Mouse (Mus musculus) megakaryocyte, embryonic 14.5 days (primary cell): ENCODE measurements around the gene Vwa7. TPM values are rescaled to one million over a fixed set of nuclear protein-coding genes. Genes with fewer than 3 reads are reported as not detected.
A peak's percentile ranks its signal among the peaks of the same experiment; 100 is the strongest.
"Not testable (repeated sequence)": the region's sequence is repeated elsewhere in the genome, so short reads cannot be mapped to it uniquely, and the experiment has no call there.

Source experiments
- H3K27me3 ChIP-seq: replicated peaks from 2 replicates; pipeline ENCODE3; 2012; ENCODE audit warnings: inconsistent platforms
- H3K36me3 ChIP-seq: replicated peaks from 2 replicates; pipeline ENCODE3; 2012; ENCODE audit warnings: low read length, inconsistent platforms, mixed read lengths
- H3K4me1 ChIP-seq: 2 replicates; pipeline ENCODE4 v1.6.1; 2012; ENCODE audit warnings: inconsistent platforms
- H3K4me3 ChIP-seq: replicated peaks from 2 replicates; pipeline ENCODE3; 2012; ENCODE audit warnings: moderate library complexity, mild to moderate bottlenecking, inconsistent platforms
- H3K9me3 ChIP-seq: 2 replicates; pipeline ENCODE4 v1.6.1; 2012; ENCODE audit warnings: inconsistent platforms
- FLI1 ChIP-seq: IDR thresholded peaks from 2 replicates; pipeline ENCODE4 v1.6.1; 2012; ENCODE audit warnings: low read length, inconsistent platforms, mixed read lengths
- GATA1 ChIP-seq: IDR thresholded peaks from 3 replicates; pipeline ENCODE4 v1.6.1; 2012; ENCODE audit warnings: mixed read lengths, low read length, inconsistent platforms, borderline replicate concordance
- polyA plus RNA-seq: library from polyadenylated mRNA; stranded (reverse); fragments of >175 nt; gene quantifications from 2 replicates; pipeline ENCODE4 v1.2.3, GENCODE M21; 2012; ENCODE audit warnings: low replicate concordance; ENCODE audit not compliant: insufficient read depth

Gene Vwa7
- polyA plus RNA-seq, 1 experiment: 0.40 TPM

- Histone ChIP-seq H3K4me3 (peak within 1 kb of the TSS; percentile 100), H3K36me3 (peaks cover 56% of the 10 kb centered on the region), H3K9me3 (no peaks in the 10 kb centered on the region), H3K27me3 (no peaks in the 10 kb centered on the region), H3K4me1 (peaks cover 78% of the 10 kb centered on the region)
- TF ChIP-seq GATA1 (no peak), FLI1 (peak; percentile 51; the same call in 1 of the 2 replicates)
Observed at GRCm38 (mm10) chr17:35000717-35001451, 15.5 kb upstream of the Vwa7 start, which contains the start of gene Vars. TSS of gene Vars (plus strand) at chr17:35000987.

DNA sequence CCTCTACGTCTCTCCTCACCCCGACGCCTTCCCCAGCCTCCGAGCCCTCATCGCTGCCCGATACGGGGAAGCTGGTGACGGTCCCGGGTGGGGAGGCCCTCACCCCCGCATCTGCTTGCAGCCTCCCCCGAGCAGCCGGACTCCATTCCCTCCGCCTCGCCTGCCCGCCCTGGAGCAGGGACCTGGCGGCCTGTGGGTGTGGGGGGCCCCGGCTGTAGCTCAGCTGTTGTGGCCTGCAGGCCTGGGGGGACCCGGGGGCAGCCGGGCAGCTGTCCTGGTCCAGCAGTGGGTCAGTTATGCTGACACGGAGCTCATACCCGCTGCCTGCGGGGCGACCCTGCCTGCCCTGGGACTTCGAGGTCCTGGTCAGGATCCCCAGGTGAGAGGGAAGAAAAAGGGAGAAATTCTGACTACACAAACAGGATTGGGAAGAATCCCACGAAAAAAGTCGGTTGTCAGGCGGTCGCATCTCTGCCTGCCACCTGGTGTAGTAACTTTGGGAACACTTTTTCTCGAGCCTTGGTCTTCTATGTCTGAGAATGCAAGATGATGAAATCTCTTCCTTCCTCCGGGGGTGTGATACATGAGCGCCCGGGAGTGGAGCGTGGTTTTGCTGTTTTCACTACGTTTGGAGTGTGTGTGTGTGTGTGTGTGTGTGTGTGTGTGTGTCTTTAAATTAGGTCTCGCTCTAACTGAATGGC is 14.8 kb upstream of the Vwa7 start:
- no peak for TF ChIP-seq GATA1
- no peak for TF ChIP-seq FLI1
- H3K9me3 ChIP-seq: no peaks in the 10 kb centered on the region
- H3K36me3 ChIP-seq: peaks cover 56% of the 10 kb centered on the region
- H3K4me1 ChIP-seq: peaks cover 74% of the 10 kb centered on the region
- no peaks in the 10 kb centered on the region for H3K27me3 ChIP-seq
- peak overlapping the region; percentile 100 for H3K4me3 ChIP-seq

DNA sequence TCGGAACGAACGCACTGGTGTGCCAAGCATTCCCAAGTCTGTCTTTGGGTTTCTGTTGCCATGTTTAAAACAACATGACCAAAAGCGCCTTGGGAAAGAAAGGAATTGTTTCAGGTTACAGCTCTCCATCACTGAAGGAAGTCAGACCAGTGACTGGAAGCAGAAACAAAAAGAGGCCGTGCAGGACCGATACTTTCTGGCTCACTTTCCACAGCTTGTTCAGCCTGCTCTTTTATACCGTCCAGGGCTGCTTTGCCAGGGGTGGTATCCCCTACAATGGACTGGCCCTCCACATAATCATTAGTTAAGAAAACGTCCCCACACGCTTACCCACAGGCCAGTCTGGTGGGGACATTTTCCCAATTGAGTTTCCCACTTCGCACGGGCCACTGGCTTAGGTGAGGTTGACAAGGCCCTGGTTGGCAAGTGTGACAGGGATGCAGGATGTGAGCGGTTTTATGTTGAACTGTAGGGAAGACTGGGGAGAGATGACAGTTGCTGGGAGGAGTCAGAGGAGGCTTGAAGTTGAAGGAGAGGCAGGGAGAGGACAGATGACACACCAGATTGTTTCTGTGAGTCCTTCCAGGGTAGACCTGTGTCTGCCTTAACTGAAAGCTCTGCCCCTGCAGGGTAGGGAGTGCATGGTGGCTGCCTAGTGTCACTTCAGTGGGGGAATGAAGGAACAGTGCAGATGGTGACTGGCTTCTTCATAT is 14.1 kb upstream of the Vwa7 start:
- H3K9me3 ChIP-seq: no peaks in the 10 kb centered on the region
- H3K4me1 ChIP-seq: peaks cover 70% of the 10 kb centered on the region
- TF ChIP-seq GATA1 (no peak), FLI1 (no peak)
- no peaks in the 10 kb centered on the region for H3K27me3 ChIP-seq
- peaks cover 56% of the 10 kb centered on the region for H3K36me3 ChIP-seq
- peak overlapping the region; percentile 100 for H3K4me3 ChIP-seq

DNA sequence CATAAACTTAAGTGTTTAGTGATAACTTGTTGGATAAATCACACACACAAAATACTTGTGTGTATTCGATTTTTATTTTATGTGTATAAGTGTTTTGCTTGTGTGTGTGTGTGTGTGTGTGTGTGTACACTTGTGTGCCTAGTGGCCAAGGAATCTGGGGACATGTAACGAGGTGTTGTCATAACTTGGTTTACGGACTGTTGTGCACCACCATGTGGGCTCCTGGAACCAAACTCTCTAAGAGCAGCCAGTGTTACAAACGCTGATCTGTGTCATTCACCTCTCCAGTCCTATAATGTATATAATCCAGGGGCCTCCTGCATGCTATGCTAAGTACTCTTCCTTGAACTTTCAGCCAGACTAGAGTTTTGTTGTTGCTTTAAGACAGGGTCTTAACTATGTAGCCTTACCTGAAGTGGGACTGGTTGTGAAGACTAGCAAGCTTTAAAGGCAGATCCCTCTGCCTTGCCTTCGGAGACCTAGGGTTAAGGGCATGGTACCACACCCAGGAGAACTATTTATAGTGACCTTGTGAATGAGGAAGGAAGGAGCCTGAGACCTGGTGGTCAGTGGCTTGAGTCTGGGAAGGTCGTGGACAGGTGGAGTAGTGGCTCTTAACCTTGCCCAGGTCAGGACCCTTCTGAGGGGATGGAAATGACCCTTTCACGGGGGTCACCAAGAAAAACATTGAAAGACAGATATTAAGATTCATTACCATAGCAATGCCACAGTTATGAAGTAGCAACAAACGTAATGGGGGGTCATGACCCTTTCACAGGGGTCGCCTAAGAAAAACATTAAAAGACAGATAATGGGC is 13.1 kb upstream of the Vwa7 start:
- no peak for TF ChIP-seq FLI1
- no peak for TF ChIP-seq GATA1
- H3K4me3 ChIP-seq: peak overlapping the region; percentile 46
- H3K4me1 ChIP-seq: peaks cover 68% of the 10 kb centered on the region
- H3K36me3 ChIP-seq: peaks cover 56% of the 10 kb centered on the region
- no peaks in the 10 kb centered on the region for H3K9me3 ChIP-seq
- H3K27me3 ChIP-seq: no peaks in the 10 kb centered on the region

DNA sequence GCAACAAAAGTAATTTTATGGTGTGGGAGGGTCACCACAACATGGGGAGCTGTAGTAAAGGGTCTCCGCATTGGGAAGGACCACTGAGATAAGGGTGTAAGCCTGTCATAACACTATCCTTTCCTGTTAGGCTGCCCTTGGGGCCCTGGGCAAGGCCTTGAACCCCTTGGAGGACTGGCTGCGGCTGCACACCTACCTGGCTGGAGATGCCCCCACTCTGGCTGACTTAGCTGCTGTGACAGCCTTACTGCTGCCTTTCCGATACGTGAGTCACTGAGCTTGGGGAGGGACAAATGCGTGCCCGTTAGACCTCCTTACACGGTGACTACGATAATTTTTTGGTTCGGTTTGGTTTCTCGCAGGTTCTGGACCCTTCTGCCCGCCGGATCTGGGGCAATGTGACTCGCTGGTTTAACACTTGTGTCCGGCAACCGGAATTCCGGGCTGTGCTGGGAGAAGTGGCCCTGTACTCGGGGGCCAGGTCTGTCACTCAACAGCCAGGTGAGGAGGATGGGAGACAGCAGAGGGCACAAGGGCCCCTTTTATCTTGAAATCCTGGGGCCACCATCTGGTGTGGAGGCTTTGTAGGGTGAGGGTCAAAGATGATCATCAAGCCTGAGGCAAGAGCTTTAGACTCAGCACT is 12.2 kb upstream of the Vwa7 start:
- H3K4me1 ChIP-seq: peaks cover 60% of the 10 kb centered on the region
- H3K27me3 ChIP-seq: no peaks in the 10 kb centered on the region
- H3K9me3 ChIP-seq: no peaks in the 10 kb centered on the region
- peaks cover 56% of the 10 kb centered on the region for H3K36me3 ChIP-seq
- H3K4me3 ChIP-seq: no peak overlapping the region
- TF ChIP-seq GATA1 (no peak), FLI1 (no peak)

GRCm38 (mm10) chr17:35005158-35005557 is 11.2 kb upstream of the Vwa7 start:
- peak overlapping the region; percentile 12 for H3K4me3 ChIP-seq
- TF ChIP-seq GATA1 (no peak), FLI1 (no peak)
- H3K9me3 ChIP-seq: no peaks in the 10 kb centered on the region
- no peaks in the 10 kb centered on the region for H3K27me3 ChIP-seq
- H3K36me3 ChIP-seq: peaks cover 63% of the 10 kb centered on the region
- peaks cover 51% of the 10 kb centered on the region for H3K4me1 ChIP-seq

DNA sequence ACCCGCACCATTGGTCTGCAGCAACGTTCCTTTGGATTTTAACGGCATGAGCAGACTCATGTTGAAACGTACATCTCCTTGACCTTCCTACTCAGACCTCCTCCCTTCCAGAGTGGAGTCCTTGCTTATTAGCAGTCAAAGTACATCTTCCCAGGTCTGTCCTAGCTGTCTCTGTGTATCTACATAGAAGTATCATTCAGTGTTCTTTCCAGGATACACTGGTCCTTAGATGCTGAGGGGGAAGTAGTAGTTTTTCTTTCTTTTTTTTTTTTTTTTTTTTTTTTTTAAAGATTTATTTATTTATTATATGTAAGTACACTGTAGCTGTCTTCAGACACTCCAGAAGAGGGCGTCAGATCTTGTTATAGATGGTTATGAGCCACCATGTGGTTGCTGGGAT is 10.5 kb upstream of the Vwa7 start:
- not testable (repeated sequence) for H3K27me3 ChIP-seq, H3K9me3 ChIP-seq, H3K4me3 ChIP-seq
- H3K4me1 ChIP-seq: peaks cover 51% of the 10 kb centered on the region
- peaks cover 71% of the 10 kb centered on the region for H3K36me3 ChIP-seq

GRCm38 (mm10) chr17:35007387-35007991 is 8.9 kb upstream of the Vwa7 start:
- no peak for TF ChIP-seq GATA1
- TF ChIP-seq FLI1: no peak
- no peaks in the 10 kb centered on the region for H3K27me3 ChIP-seq
- H3K4me3 ChIP-seq: no peak overlapping the region
- H3K4me1 ChIP-seq: peaks cover 52% of the 10 kb centered on the region
- H3K9me3 ChIP-seq: no peaks in the 10 kb centered on the region
- peaks cover 87% of the 10 kb centered on the region for H3K36me3 ChIP-seq

- Histone ChIP-seq H3K27me3 (no peaks in the 10 kb centered on the region), H3K9me3 (no peaks in the 10 kb centered on the region), H3K4me3 (no peak overlapping the region), H3K4me1 (peaks cover 35% of the 10 kb centered on the region), H3K36me3 (peaks cover 95% of the 10 kb centered on the region)
- TF ChIP-seq FLI1: no peak
- no peak for TF ChIP-seq GATA1
Observed at GRCm38 (mm10) chr17:35009586-35009985, 6.8 kb upstream of the Vwa7 start.
